Mouse (Mus musculus) heart, adult 2 months (tissue): ENCODE results near the gene Hdac10.

Experiments used
- CTCF ChIP-seq: fragments of 200-600 bp; IDR thresholded peaks from 2 replicates; pipeline ENCODE4 v1.8.1; 2022; ENCODE audit warnings: antibody characterized with exemption, mild to moderate bottlenecking, moderate library complexity
- EP300 ChIP-seq: fragments of 200-500 bp; IDR thresholded peaks from 2 replicates; pipeline ENCODE4 v1.6.1; 2011; ENCODE audit warnings: low read depth, low read length, control low read depth; ENCODE audit not compliant: insufficient read depth
- POLR2A ChIP-seq: fragments of 200-500 bp; IDR thresholded peaks from 2 replicates; pipeline ENCODE4 v1.6.1; 2011; ENCODE audit warnings: mild to moderate bottlenecking, low read depth, low read length, control low read depth; ENCODE audit not compliant: insufficient read depth

- TF ChIP-seq POLR2A (no peak), CTCF (no peak), EP300 (no peak)
These were observed 40.4 kb upstream of the Hdac10 start for GRCm38 (mm10) chr15:89168922-89169321.
